Mouse (Mus musculus) ES-E14 (cell line): ENCODE data around the gene Nebl.

Source experiments
- CHD2 ChIP-seq: IDR thresholded peaks from 2 replicates; pipeline ENCODE4 v1.6.1; 2014; ENCODE audit warnings: mild to moderate bottlenecking, low read depth, low read length, inconsistent platforms
- HCFC1 ChIP-seq: IDR thresholded peaks from 2 replicates; pipeline ENCODE4 v1.6.1; 2012; ENCODE audit warnings: low read length, inconsistent platforms, borderline replicate concordance; ENCODE audit not compliant: insufficient read depth

GRCm38 (mm10) chr2:17326590-17326989 is 404.7 kb downstream of the Nebl start:
- TF ChIP-seq CHD2 = no peak
- TF ChIP-seq HCFC1 = no peak
